Mouse (Mus musculus): ENCODE data around the gene Apoh.

Apoh gene

GRCm38 (mm10) chr11:108382664-108383063 lies 39.5 kb downstream of the Apoh start:
- DNase-seq (ENCODE audit: low read depth, low spot score): no peak

DNA sequence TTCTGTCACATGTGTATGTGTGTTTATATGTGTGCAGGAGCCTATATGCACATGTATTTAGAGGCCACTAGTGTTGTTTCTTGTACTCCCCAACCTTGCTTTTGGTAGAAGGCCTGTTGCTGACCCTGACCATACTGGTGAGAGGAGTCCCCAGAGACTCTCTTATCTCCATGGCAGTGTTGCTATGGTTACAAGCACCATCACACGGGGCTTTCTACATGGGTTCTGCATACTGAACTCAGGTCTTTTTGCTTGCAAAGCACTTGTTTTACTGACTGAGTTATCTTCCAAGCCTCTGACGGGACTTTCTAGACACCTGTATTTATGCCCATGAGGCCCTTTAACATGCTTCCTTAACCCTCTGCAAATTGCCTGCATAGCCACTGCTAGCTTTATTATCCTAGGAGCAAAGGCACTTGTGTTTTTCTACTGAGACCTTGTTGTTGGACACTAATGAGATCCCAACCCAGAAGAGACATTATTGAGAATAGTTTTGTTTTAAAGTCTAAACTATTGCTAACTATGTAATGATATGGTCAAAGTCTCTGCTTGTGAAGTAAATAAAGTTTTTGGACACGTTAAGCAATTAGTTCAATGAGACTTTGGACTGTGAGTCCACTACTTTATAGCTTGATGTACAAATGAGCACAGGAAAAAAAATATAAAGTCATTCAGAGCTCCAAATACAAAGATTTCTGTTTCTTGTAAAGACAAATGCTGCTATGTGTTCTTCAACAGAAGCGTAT lies 41.9 kb downstream of the Apoh start:
- no peak for DNase-seq (ENCODE audit: low read depth, low spot score)

- no peak for DNase-seq (ENCODE audit: low read depth, low spot score)
Measured at GRCm38 (mm10) chr11:108385666-108386024, 42.5 kb downstream of the Apoh start.

DNA sequence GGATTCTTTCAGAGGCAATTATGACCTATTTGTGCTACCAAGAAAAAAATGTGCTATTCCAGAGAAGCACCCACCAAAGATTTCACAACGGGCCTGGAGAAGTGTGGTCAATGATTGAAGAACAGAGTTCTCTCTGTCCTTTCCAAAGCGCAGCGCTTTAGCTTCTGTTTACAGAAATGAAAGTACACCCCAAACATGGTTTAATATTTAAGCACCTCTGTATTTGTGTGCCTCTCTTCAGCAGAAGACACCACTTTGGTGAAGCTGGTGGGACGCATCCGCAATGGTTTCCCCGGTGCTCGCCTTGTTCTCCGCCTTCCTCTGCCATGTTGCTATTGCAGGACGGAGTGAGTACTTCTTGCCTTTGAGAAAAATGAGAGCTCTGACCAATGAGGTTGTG lies 51.9 kb downstream of the Apoh start:
- no peak for DNase-seq (ENCODE audit: low read depth, low spot score)

DNA sequence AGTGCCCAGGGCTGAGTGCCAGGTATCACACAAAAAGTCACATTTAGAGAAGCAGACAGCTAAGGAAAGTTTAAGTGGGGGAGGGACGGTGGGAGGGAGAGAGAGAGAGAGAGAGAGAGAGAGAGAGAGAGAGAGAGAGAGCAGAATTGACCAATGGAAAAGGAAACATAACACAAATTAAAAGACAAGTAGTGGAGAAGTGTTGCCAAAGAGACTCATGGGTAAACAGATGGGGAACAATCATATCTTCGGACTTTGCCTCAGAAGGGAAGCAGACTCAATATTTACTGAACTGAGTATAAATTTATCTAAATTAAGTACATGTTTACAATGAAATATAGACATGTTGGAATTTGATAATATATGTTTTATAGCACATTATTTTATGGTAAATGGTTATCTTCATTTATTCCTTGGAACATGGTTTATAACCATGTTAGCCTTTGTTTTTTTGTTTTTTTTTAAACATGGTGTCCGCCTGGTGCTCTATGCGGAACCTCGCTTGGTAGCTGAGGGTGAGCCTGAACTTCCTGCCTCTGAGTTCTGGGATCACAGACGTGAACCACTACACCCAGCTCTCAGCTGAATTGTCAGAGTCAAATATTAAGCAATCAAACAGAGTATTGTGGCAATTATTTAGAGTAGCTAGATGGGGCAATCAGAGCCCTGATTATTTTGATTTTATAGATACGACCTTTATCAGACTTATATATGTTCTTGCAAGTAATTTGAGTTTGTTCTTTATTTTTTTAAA lies 53.1 kb downstream of the Apoh start:
- DNase-seq (ENCODE audit: low read depth, low spot score): no peak

DNA sequence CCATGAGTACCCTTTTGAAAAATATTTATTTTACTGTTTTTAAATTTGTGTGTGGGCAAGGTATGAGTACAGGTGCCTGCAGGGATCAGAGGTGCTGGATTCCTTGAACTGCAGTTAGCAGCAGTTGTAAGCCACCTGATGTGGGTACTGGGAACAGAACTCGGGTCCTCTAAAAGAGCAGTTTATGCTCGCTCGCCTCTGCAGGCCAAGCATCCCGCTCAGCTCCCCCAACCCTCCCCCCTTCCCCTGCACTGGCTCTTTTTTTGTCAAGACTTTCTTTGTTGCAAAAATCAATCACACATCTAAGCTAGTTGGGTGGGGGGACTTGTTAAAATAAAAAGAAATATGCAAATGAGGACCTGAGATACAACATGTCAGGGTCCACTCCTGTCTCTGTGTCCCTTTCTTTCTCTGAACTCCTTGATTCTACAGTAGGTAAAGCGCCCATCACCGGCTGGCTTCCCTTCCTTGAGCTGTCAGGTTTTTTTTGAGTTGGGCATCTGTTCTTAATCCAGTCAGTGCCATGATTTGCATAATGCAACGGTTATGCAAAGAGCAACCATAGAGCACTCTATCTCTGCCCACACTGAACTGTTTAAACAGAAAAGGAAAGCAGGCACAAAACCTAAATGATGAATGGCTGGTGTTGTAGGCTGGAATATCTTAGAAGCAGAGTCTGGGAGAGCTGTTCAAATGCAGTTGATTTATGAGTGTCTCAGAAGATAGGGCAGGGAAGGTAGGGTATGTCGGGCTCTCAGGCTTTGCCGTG lies 66.9 kb downstream of the Apoh start:
- no peak for DNase-seq (ENCODE audit: low read depth, low spot score)

GRCm38 (mm10) chr11:108416360-108416759 lies 73.2 kb downstream of the Apoh start:
- DNase-seq (ENCODE audit: low read depth, low spot score): no peak

- DNase-seq (ENCODE audit: low read depth, low spot score): peak; percentile 41
Measured at GRCm38 (mm10) chr11:108418540-108418939, 75.4 kb downstream of the Apoh start.

- DNase-seq (ENCODE audit: low read depth, low spot score): no peak
Measured at GRCm38 (mm10) chr11:108419242-108419641, 76.1 kb downstream of the Apoh start.

- DNase-seq (ENCODE audit: low read depth, low spot score): no peak
Measured at GRCm38 (mm10) chr11:108420751-108421150, 77.6 kb downstream of the Apoh start.

GRCm38 (mm10) chr11:108423221-108423620 lies 80.1 kb downstream of the Apoh start:
- no peak for DNase-seq (ENCODE audit: low read depth, low spot score)

- DNase-seq (ENCODE audit: low read depth, low spot score): no peak
Measured at GRCm38 (mm10) chr11:108424111-108424510, 81.0 kb downstream of the Apoh start.

- no peak for DNase-seq (ENCODE audit: low read depth, low spot score)
Measured at GRCm38 (mm10) chr11:108424889-108425591, 81.9 kb downstream of the Apoh start, which contains the start of gene Cep112. Gene Cep112 (plus strand): TSS chr11:108425192.

GRCm38 (mm10) chr11:108425592-108425921 lies 82.4 kb downstream of the Apoh start:
- DNase-seq (ENCODE audit: low read depth, low spot score): no peak

GRCm38 (mm10) chr11:108426086-108426485 lies 82.9 kb downstream of the Apoh start:
- no peak for DNase-seq (ENCODE audit: low read depth, low spot score)

GRCm38 (mm10) chr11:108427191-108427590 lies 84.0 kb downstream of the Apoh start:
- DNase-seq (ENCODE audit: low read depth, low spot score): no peak

GRCm38 (mm10) chr11:108429076-108429475 lies 85.9 kb downstream of the Apoh start:
- DNase-seq (ENCODE audit: low read depth, low spot score): no peak

DNA sequence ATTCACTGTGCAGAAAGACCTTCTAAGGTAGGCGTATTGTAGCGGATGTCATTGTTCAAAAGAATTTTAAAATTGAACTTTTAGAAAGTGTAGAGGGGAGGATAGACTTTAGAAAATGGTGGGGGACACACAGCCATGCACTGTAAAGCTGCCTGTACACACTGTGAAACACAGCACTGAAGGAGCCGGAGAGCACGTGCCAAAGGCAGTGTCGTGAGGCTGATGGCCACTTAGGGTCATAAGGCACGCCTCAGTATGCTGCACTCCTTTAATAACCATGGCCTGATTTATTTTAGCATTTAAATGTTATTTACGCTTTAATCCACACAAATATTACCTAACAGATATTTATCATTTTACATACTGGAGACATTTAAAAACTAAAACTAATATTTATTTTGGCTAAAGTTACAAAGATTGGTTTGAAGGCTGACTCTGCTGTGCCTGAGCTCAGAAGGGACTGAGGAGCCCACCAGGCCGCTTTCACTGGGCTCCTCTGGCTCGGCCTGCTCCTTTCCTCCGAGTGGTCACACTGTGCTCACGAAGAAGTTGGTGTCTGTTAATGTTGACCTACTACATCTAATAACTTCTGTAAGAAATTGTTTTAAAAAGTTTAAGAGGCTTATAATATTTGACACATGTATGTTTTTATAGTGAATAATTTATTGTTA lies 100.9 kb downstream of the Apoh start:
- DNase-seq (ENCODE audit: low read depth, low spot score): no peak

GRCm38 (mm10) chr11:108447148-108447547 lies 104.0 kb downstream of the Apoh start:
- DNase-seq (ENCODE audit: low read depth, low spot score): peak; percentile 15

GRCm38 (mm10) chr11:108449811-108450210 lies 106.7 kb downstream of the Apoh start:
- DNase-seq (ENCODE audit: low read depth, low spot score): peak; percentile 55

DNA sequence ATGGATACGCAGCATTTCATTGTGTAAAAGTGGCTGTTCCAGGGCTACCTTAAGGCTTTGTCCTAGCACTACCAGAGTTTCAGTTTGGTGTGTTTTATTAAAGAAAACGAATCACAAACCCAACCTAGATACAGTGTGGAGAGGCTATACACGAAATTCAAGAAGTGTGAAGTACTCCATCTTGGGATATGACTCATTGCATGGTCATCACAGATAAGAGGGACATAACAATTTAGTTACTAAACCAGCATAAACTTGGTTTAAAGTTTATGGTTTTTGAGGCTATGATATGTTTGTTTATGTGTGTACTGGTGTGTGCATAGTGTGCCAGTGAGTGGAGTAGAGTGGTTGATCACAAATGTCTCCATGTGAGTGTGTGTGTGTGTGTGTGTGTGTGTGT lies 116.4 kb downstream of the Apoh start:
- no peak for DNase-seq (ENCODE audit: low read depth, low spot score)

Measured in A20 (cell line).